Mouse (Mus musculus): Measurements from ENCODE around the gene Mrpl33. TPM values are rescaled to one million over a fixed set of nuclear protein-coding genes. Genes with fewer than 3 reads are reported as not detected.

Gene Mrpl33
- polyA plus RNA-seq, 1 experiment from 2014 or later, result 213 TPM

GRCm38 (mm10) chr5:31601162-31601722 lies 4.5 kb downstream of the Mrpl33 start:
- no peaks in the 10 kb centered on the region for H3K36me3 ChIP-seq (ENCODE audit: control insufficient read depth, insufficient read depth, low read length)
- H3K27me3 ChIP-seq (ENCODE audit: control insufficient read depth, insufficient read depth, low read length), result no peaks in the 10 kb centered on the region
- no peak overlapping the region for H3K4me3 ChIP-seq (ENCODE audit: low read depth, low read length)
- ATAC-seq (ENCODE audit: low FRiP score) (no peak), DNase-seq (ENCODE audit: low spot score) (no peak)
- no peaks in the 10 kb centered on the region for H3K4me1 ChIP-seq (replicated peaks; ENCODE audit: control insufficient read depth, insufficient read depth, low read length)
- H3K4me2 ChIP-seq (replicated peaks; ENCODE audit: low read depth, low read length), result no peak overlapping the region
- no peak overlapping the region for H3K27ac ChIP-seq (ENCODE audit: low read depth, low read length)
- no peak overlapping the region for H3K9ac ChIP-seq (ENCODE audit: low read depth, low read length)
- 81% methylated on average over 7 of the region's 7 CpGs for WGBS
- H3K9me3 ChIP-seq (ENCODE audit: control insufficient read depth, low read length), result no peaks in the 10 kb centered on the region

DNA sequence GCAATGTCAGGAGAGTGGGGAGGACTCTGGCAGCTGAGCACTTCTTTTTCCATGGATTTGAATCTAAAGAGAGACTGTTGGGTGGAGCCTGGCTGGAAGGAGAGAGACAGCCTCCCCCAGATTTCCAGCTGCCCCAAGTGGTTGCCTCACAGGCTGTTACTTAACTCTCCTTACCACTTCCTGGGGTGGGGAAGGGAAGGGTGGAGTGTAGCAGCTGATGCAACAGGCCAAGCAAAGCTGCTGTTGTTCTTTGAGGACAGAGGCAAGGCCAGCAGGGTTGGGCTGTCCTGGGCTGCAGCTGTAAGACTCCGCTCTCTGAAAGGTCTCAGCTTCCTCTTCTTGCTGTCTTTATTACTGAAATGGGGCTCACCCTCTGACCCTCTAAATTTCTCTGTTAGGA lies 5.6 kb downstream of the Mrpl33 start:
- Histone ChIP-seq H3K4me3 (ENCODE audit: low read depth, low read length) (no peak overlapping the region), H3K9me3 (ENCODE audit: control insufficient read depth, low read length) (no peaks in the 10 kb centered on the region), H3K9ac (ENCODE audit: low read depth, low read length) (no peak overlapping the region), H3K36me3 (ENCODE audit: control insufficient read depth, insufficient read depth, low read length) (no peaks in the 10 kb centered on the region), H3K27me3 (ENCODE audit: control insufficient read depth, insufficient read depth, low read length) (no peaks in the 10 kb centered on the region), H3K4me1 (replicated peaks; ENCODE audit: control insufficient read depth, insufficient read depth, low read length) (no peaks in the 10 kb centered on the region), H3K4me2 (replicated peaks; ENCODE audit: low read depth, low read length) (no peak overlapping the region), H3K27ac (ENCODE audit: low read depth, low read length) (no peak overlapping the region)
- DNase-seq (ENCODE audit: low spot score) (no peak), ATAC-seq (ENCODE audit: low FRiP score) (no peak)
- 95% methylated on average over 1 of the region's 1 CpGs for WGBS

DNA sequence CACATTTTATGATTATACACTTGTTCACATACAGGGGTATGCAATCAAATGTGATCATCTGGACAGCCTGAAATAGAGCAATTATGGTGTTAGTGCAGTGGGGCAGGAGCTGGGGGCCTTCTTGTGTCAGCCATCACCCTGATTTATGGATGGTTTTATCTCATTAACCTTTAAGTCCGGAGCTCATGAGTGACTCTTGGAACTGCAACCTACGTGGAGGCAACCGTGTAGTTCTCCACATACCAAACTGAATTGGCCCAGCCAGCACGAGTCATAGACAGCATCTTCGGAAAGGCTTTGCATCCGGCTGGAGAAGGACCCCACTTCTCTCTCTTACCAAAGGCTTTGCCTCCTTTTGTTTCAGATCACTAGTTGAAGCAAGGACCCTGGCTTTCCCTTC lies 7.0 kb downstream of the Mrpl33 start:
- Histone ChIP-seq H3K4me1 (replicated peaks; ENCODE audit: control insufficient read depth, insufficient read depth, low read length) (no peaks in the 10 kb centered on the region), H3K9ac (ENCODE audit: low read depth, low read length) (no peak overlapping the region), H3K4me2 (replicated peaks; ENCODE audit: low read depth, low read length) (no peak overlapping the region), H3K4me3 (ENCODE audit: low read depth, low read length) (no peak overlapping the region), H3K36me3 (ENCODE audit: control insufficient read depth, insufficient read depth, low read length) (no peaks in the 10 kb centered on the region), H3K9me3 (ENCODE audit: control insufficient read depth, low read length) (no peaks in the 10 kb centered on the region), H3K27ac (ENCODE audit: low read depth, low read length) (no peak overlapping the region), H3K27me3 (ENCODE audit: control insufficient read depth, insufficient read depth, low read length) (no peaks in the 10 kb centered on the region)
- DNase-seq (ENCODE audit: low spot score), result no peak
- no peak for ATAC-seq (ENCODE audit: low FRiP score)
- WGBS, result 91% methylated on average over 6 of the region's 6 CpGs

GRCm38 (mm10) chr5:31606151-31606550 lies 9.4 kb downstream of the Mrpl33 start:
- no peaks in the 10 kb centered on the region for H3K9me3 ChIP-seq (ENCODE audit: control insufficient read depth, low read length)
- ATAC-seq (ENCODE audit: low FRiP score), result no peak
- no peak for DNase-seq (ENCODE audit: low spot score)

DNA sequence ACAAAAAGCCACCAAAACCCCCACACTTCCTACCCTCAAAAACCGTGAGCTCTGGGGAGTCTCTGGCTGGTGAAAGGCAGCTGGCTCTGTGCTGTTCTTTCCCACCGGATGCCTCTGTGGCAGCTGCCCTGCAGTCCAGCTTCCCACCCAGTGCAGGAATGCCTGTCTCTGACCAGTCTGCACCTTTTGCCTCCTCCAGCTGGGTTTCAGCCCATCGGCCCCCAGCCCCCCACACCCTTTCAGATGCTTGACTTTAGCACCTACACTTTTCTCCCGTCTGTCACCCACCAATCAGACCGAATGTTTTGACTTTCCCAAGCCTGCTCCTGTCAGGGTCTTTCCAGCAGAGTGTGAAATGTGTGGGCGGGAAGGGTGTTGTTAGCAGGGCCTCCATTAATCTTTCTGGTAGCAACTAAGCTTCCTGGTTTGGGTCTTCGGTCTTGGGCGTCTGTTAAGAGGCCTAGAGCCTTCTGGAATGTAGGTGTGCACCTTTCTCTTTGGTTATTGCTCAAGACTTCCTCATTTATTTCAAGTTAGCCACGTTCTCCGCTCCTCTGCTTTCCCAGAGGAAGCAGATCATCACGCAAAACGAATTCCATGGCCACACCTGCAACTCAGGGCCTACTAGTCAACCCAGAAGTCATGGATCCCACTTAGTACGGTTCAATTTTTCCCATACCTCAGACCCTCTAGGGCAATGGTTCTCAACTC lies 13.8 kb downstream of the Mrpl33 start:
- H3K27me3 ChIP-seq (ENCODE audit: control insufficient read depth, insufficient read depth, low read length), result no peaks in the 10 kb centered on the region
- no peak overlapping the region for H3K27ac ChIP-seq (ENCODE audit: low read depth, low read length)

More at GRCm38 (mm10) chr5:31606151-31606550, 9.4 kb downstream of the Mrpl33 start:
- Histone ChIP-seq H3K4me3 (ENCODE audit: low read depth, low read length) (no peak overlapping the region), H3K4me1 (replicated peaks; ENCODE audit: control insufficient read depth, insufficient read depth, low read length) (no peaks in the 10 kb centered on the region), H3K9ac (ENCODE audit: low read depth, low read length) (no peak overlapping the region), H3K27me3 (ENCODE audit: control insufficient read depth, insufficient read depth, low read length) (no peaks in the 10 kb centered on the region), H3K4me2 (replicated peaks; ENCODE audit: low read depth, low read length) (no peak overlapping the region), H3K36me3 (ENCODE audit: control insufficient read depth, insufficient read depth, low read length) (no peaks in the 10 kb centered on the region), H3K27ac (ENCODE audit: low read depth, low read length) (no peak overlapping the region)
- WGBS, result 72% methylated on average over 3 of the region's 3 CpGs

GRCm38 (mm10) chr5:31611186-31611585 lies 14.5 kb downstream of the Mrpl33 start:
- Histone ChIP-seq H3K9me3 (ENCODE audit: control insufficient read depth, low read length) (no peaks in the 10 kb centered on the region), H3K36me3 (ENCODE audit: control insufficient read depth, insufficient read depth, low read length) (no peaks in the 10 kb centered on the region), H3K27ac (ENCODE audit: low read depth, low read length) (no peak overlapping the region), H3K27me3 (ENCODE audit: control insufficient read depth, insufficient read depth, low read length) (no peaks in the 10 kb centered on the region), H3K4me2 (replicated peaks; ENCODE audit: low read depth, low read length) (no peak overlapping the region), H3K4me3 (ENCODE audit: low read depth, low read length) (no peak overlapping the region), H3K9ac (ENCODE audit: low read depth, low read length) (no peak overlapping the region), H3K4me1 (replicated peaks; ENCODE audit: control insufficient read depth, insufficient read depth, low read length) (0 out of 2 replicates have a peak, but pooled peaks cover 2% of the 10 kb centered on the region)
- ATAC-seq (ENCODE audit: low FRiP score), result no peak
- 83% methylated on average over 1 of the region's 1 CpGs for WGBS
- DNase-seq (ENCODE audit: low spot score), result no peak

More for the DNA sequence above, 13.8 kb downstream of the Mrpl33 start:
- DNase-seq (ENCODE audit: low spot score) (no peak), ATAC-seq (ENCODE audit: low FRiP score) (no peak)
- Histone ChIP-seq H3K4me1 (replicated peaks; ENCODE audit: control insufficient read depth, insufficient read depth, low read length) (0 out of 2 replicates have a peak, but pooled peaks cover 2% of the 10 kb centered on the region), H3K36me3 (ENCODE audit: control insufficient read depth, insufficient read depth, low read length) (no peaks in the 10 kb centered on the region), H3K4me2 (replicated peaks; ENCODE audit: low read depth, low read length) (no peak overlapping the region), H3K9ac (ENCODE audit: low read depth, low read length) (no peak overlapping the region), H3K9me3 (ENCODE audit: control insufficient read depth, low read length) (no peaks in the 10 kb centered on the region), H3K4me3 (ENCODE audit: low read depth, low read length) (no peak overlapping the region)
- WGBS, result 76% methylated on average over 13 of the region's 13 CpGs

- Histone ChIP-seq H3K4me2 (replicated peaks; ENCODE audit: low read depth, low read length) (peak overlapping the region; percentile 47), H3K36me3 (ENCODE audit: control insufficient read depth, insufficient read depth, low read length) (no peaks in the 10 kb centered on the region), H3K4me1 (replicated peaks; ENCODE audit: control insufficient read depth, insufficient read depth, low read length) (0 out of 2 replicates have a peak, but pooled peaks cover 2% of the 10 kb centered on the region), H3K27ac (ENCODE audit: low read depth, low read length) (peak overlapping the region; percentile 70; the same call in 1 of the 2 replicates), H3K9me3 (ENCODE audit: control insufficient read depth, low read length) (no peaks in the 10 kb centered on the region), H3K9ac (ENCODE audit: low read depth, low read length) (peak overlapping the region; percentile 77), H3K27me3 (ENCODE audit: control insufficient read depth, insufficient read depth, low read length) (no peaks in the 10 kb centered on the region), H3K4me3 (ENCODE audit: low read depth, low read length) (peak overlapping the region; percentile 85)
- ATAC-seq (ENCODE audit: low FRiP score), result peak; percentile 93
- under 1% methylated on average over 37 of the region's 37 CpGs for WGBS
- DNase-seq (ENCODE audit: low spot score), result peak; percentile 91
Observed at GRCm38 (mm10) chr5:31613852-31614286, 17.1 kb downstream of the Mrpl33 start.

- 0 out of 2 replicates have a peak, but pooled peaks cover 2% of the 10 kb centered on the region for H3K4me1 ChIP-seq (replicated peaks; ENCODE audit: control insufficient read depth, insufficient read depth, low read length)
- H3K27ac ChIP-seq (ENCODE audit: low read depth, low read length), result no peak overlapping the region
- H3K27me3 ChIP-seq (ENCODE audit: control insufficient read depth, insufficient read depth, low read length), result no peaks in the 10 kb centered on the region
- no peaks in the 10 kb centered on the region for H3K36me3 ChIP-seq (ENCODE audit: control insufficient read depth, insufficient read depth, low read length)
- peak overlapping the region; percentile 77 for H3K9ac ChIP-seq (ENCODE audit: low read depth, low read length)
- ATAC-seq (ENCODE audit: low FRiP score), result no peak
- WGBS, result 55% methylated on average over 6 of the region's 6 CpGs
- H3K4me2 ChIP-seq (replicated peaks; ENCODE audit: low read depth, low read length), result peak overlapping the region; percentile 47
- no peaks in the 10 kb centered on the region for H3K9me3 ChIP-seq (ENCODE audit: control insufficient read depth, low read length)
- DNase-seq (ENCODE audit: low spot score), result no peak
- peak overlapping the region; percentile 85 for H3K4me3 ChIP-seq (ENCODE audit: low read depth, low read length)
Observed at GRCm38 (mm10) chr5:31614339-31615025, 17.7 kb downstream of the Mrpl33 start.

All from hindbrain, embryonic 11.5 days (tissue).